Mouse (Mus musculus) urinary bladder, postnatal 14 days (tissue): ENCODE measurements around the gene Bcor.
A peak's percentile ranks its signal among the peaks of the same experiment; 100 is the strongest.

Experiments
- DNase-seq: peaks from one replicate; pipeline ENCODE4 v3.0.0; 2021; ENCODE audit warnings: low spot score

The Bcor gene

DNA sequence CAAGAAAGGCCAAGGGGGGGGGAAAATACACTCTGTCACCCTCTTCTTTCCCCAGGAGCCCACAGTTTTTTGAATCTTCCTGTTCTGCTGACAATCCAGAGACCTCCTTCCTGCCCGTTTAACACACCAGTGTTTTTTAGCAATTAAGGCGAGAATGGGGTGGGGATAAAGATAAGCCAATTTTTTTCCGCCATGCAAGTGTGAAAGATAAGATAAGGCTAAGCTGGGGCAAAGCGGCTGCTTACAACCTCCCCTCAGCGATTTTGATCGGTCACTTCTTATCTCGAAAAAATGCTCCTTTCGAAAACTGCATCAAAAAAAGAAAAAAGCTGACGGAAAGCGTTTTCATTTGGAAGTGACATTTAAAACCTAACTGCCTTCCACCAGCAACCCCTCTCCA is 74.2 kb downstream of the Bcor start:
- no peak for DNase-seq

DNA sequence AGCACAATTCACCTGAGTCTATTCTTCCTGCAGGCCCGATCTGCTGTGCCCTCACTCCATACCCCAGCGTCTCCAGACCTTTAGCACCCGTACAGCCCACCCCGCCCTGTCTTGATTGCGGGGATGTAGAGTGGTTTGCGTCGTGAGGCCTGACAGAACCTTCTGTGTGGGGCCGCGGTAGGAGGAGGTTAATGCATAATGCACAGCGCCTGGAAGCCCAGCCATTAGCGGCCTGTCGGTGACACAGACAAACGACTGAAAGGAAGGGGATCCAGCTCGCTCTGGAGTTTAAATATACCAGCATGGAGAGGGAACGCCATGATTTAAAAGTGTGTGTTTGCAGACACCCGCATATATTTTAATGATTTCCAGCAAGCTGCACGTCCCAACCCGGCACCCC is 74.9 kb downstream of the Bcor start:
- DNase-seq: no peak

DNA sequence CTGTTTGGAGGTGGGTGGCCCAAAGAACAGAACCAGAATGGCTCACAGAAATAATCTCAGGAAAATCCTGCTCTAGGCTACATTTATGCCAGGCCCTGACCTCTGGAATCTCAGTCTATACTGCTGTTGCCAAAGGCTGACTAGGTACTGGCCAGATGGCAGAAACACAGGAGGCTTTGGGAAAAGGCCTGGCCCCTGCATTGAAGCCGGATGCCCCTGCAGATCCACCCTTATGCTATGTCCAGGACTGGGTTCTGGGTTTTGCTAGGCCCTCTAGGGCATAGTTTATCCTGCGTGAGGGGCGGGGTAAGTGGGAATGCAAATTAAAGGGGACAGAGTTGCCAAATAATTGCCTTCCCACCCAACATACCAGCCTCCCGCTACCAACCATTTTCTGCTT is 75.5 kb downstream of the Bcor start:
- no peak for DNase-seq

DNA sequence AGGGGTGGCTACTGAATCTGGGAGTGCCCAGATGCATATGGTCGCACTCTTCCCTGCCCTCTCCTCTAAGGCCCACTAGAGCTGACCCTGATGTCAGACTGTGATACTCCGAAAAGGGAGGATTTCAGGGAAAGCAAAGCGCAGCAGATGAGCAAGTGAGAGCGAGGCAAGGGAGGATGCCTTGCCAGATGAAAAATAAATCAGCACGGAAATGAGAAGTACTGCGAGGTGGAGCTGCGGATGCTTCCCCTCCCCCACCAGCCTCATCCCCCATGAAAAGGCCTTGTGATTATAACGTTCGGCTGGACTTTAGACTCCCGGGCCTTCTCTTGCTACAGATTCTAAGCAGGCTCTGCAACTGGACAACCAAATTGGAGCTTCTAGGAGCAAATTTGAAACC is 76.5 kb downstream of the Bcor start:
- no peak for DNase-seq

DNA sequence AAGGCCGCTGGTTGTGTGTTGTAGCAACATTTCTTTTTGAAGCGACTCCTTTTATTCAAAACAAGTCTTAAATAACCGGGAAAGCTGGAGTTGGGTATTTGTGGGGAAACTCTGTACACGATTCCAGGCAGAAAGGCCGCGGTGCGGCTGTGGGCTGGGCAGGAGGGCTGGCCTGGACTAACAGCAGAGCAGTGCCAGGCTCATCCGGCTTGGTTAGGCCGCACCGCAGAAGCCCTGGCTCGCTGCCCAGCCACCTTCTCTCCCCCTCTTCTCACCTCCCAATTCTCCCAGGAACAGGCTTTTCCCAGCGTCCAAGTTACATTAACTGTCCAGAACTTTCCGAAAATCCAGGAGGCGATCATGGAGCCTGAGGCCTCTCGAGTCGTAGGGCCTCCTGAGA is 77.4 kb downstream of the Bcor start:
- DNase-seq: no peak

DNA sequence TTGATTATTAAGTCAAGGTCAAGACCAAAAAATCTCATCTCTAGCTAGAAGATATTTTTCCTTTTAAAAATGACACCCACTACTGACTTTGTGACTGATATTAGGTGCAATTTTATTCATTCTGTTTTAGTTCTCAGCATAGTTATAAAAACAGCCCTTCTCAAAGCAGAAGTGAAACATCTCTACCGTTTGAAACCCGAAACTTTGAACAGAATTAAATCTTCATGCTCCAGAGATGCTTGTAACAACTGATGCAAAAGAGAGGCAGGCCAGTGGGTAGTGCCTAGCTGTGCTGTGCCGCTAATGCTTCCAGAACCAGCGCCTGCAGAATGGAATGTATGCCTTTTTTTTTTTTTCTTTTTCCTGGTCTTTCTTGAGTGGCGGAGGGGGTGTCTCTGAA is 78.0 kb downstream of the Bcor start:
- no peak for DNase-seq

DNA sequence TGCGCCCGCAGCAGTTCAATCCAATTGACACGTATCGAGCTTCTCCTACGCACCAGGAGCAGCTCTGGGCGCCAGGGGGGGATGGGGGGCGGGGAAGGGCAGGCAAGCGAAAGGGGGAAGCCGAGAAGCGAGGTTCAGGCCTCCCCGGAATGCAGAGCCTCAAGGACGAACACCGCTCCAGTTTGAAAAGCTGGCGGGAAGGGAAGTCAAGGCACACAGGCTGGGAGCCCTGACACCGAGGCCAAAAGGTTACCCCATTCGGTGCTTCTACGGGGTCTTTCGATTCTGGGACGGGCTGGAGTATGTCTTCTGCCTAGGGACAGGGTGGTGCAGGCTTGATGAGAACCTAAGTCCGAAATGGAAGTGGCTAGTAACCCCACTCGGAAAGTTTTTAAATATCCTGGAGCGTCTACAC is 78.4 kb downstream of the Bcor start:
- DNase-seq: no peak

DNA sequence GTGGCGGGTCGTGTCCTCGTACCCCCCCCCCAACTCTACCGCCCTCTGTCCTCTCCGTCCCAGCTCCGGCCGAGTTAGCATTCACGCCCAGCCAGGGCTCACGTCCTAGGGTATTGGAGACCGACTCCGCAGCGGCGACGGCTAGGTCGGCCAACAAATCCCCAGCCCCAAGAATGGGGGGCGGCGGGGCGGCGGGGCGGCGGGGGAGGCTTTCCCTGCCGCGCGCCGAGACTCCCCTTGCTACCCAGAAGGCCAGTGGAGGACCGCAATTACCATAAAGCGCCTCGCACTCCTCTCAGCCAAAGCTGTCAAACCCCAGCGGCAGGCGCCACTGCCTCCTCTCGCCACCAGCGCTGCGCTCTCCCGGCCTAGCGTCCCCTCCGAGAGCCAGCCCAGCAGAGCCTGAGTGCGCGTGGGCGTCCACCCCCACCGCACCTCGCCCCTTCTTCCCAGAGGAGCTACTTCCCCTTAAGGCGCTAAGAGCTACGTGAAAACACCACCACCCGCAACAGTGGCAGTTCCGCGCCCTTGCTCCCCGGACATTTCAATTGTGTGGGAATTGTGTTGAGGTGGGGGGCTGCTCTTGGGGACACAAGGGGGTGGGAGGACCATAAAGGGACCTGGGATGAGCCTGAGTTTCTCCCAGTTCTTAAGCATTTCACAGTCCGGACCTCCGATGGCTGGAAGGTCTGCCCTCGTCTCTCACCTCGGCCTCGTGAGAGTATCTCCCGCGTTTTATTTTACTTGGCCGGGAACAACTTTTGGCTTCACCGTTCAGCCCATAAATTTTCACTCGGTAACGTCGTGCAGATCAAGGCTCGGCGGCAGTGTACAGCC is 79.0 kb downstream of the Bcor start:
- DNase-seq: peak; percentile 32

DNA sequence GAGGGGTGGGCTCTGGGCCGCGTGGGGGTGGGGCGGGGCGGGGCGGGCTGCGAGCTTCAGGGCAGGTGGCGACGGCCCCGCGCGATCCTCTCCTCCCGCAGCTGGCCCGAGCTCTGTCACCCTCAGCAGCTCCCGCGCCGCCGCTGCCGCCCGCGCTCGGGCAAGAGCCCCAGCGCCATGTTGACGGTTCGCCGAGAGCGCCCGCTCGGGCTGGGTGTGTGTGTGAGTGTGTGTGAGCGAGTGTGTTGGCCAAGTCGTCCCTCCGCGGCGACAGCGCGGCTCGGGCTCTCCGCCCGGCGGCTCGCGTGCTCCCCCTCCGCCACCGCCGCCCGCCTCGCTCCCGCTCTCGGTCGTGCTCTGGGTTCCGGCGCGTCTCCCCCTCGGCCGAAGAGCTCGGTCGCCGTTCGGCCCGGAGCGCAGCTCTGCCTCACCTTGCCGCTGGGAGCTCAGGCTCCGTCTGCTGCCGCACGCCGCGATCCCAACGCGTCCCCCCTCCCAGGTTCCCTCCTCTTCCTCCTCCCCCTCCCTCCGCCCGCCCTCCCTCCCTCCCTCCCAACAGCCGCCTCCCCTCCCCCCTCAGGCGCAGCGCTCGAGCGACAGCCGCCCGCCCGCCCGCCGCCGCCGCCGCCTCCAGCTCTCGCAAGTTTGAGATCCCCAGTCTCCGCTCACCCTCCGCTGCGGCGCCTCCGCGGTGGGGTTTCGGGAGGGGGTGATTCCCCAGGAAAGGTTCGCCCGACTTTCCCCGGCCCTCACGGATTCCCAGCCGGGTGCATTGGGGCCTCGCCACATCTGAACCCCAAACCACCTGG is 79.9 kb downstream of the Bcor start:
- DNase-seq: peak; percentile 62

DNA sequence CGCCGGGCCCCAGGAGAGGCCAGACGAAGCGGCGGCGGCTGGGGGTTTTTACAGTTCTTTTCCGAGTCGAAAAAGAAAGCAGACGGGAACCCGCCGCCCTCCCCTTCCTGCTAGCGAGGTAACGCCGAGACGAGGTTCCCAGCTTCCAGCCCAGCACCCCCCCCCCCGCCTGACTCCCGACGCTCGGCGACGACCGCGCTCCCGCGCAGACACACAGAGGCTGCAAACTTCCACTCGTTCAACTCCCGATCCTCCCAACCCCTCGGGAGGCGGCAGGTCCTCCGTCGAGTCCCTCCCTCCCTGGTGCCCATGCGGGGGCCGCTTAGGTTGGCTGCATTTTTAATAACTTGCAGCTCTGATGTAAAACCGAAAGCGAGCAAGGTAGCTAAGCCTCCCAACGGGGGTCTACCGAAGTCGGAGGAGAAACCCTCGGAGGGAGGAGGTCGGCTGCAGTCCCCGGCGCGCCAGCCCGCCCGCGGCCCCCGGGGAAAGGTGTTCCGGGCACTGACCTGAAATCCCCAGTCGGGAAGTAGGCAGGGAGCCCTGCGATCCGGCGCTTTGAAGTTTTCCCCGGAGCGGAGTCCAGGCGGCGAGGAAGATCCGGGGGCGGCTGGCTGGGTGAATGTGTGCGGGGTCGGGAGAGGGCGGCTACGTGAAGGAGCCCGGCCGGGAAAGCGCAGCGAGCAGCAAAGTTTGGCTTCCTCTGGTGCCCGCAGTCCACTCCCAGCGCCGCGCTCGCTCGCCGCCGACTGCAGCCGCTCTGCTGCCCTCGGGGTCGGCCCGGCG is 80.7 kb downstream of the Bcor start:
- peak; percentile 31 for DNase-seq

DNA sequence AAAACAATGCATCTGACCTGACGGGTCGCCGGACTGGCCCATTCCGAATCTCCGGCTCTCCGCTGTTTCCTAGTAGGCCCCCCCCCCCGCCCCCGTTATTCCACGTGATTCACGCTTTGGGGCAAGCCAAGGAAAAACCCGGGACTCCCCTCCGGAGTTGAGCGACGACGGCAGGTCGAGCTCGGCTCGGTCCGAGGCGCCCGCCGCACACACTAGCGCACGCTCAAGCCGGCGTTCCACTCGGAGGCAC is 81.2 kb downstream of the Bcor start:
- no peak for DNase-seq

DNA sequence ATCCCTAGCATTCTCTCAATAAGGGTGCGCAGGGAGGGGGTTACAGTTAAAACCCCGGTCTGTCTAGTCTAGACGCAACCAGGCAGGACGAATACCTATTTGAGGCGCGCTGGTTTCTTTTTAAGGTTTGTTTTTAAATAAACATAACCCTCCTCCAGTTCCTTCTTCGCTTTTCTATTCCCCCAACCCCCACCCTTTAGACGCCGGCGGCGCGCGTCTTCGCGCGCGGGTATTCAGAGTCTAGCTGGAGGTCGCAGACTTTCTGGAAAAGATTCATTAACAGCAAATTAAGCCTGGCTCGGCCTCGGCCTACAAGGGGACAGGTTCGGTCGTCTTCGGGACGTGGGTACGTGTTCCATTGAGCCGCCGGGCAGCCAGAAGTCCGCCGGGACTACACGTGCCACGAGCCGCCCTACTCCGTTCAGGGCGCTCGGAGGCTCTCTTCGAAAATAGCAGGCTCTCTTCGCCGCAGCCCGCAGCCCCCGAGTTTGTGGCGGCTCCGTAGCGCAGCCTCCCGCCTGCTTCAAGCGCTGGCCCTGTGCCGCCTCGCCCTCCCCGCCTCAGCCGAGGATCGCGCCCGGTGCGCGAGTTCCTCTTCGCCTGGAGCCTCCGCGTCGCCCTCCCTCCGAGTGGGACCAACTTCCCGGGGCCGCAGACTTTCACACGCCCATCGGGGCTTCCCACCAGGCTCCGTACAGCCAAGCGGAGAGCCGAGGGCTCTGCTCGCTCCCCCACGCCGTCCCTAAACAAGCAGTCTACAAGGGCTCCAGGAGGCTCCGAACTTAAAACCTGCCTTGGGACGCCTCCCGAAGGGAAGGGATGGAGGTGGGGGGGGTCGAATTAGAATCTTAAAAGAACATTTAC is 81.7 kb downstream of the Bcor start:
- peak; percentile 43 for DNase-seq

DNA sequence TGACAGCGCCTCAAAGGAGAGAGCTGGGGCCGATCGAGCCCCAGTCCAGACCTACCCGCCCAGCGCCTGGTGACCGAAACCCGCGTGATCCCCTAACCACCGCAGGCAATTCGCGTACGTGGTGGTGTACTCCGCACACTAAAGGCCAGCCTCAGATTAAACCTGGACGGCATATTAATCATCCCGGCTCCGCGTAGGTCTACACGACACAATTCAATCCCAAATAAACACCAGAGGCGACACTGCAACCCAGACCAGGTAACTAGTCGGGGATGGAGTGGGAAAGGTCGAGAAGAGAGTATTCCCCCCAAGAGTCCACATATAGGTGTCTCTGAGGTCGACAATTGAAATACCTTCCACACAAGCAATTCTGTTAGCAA is 82.6 kb downstream of the Bcor start:
- no peak for DNase-seq

DNA sequence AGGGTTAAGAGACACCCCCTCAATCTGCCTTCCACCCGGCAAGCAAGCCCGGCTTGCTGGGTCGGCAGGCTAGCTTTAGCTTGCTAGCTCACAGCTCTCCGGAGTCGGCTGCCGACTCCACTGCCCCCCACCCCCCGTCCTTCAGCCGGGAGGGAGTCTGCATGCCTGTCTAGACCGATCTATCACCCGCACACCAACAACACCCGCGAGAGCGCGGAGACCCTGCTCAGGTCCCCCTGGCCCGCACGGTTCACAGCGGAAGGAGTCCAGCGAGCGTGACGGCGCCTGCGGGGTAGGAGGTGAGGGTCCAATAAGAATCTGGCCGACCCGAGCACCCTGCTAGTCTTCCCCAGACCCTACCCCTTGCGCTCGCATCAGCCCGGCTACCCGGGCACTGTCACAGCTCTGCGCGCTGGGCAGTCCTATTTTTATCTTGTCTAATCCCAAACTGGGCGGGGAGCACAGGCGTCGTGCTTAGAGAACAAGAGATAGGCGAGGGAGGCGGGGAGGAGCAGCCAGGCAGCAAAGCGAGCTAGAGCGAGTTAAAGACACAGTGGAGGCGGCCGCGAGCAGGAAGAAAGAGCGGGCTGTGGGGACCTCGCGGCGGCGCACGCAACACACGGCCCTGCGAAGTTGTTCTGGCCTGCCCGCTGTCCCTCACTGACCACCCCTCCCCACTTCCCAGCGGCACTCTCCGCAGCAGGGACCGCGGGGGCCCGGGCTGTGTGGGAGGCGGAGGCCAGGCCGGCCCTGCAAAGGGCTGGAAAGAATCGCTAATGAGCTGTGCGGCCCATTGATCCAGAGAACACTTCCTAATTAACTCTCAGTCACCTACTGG is 83.2 kb downstream of the Bcor start:
- DNase-seq: peak; percentile 64

DNA sequence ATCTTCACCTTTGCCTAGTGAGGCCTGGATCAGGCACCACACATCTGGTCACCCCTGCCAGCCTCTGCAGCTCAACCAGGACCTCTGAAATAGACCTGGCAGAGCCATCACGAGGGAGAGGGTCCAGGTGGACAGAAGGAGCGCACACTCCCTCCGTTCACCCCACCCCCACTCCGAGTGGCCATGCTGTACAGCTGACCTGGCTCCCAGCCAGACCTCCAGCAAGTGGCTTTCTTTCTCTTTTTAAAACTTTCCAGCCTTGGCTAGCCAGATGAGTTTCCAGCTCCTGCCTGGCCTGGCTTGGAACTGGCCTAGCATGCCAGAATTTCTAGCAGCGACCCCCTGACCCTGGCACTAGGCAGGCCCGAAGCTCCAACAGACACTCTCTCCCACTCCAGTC is 87.4 kb downstream of the Bcor start:
- DNase-seq: no peak

DNA sequence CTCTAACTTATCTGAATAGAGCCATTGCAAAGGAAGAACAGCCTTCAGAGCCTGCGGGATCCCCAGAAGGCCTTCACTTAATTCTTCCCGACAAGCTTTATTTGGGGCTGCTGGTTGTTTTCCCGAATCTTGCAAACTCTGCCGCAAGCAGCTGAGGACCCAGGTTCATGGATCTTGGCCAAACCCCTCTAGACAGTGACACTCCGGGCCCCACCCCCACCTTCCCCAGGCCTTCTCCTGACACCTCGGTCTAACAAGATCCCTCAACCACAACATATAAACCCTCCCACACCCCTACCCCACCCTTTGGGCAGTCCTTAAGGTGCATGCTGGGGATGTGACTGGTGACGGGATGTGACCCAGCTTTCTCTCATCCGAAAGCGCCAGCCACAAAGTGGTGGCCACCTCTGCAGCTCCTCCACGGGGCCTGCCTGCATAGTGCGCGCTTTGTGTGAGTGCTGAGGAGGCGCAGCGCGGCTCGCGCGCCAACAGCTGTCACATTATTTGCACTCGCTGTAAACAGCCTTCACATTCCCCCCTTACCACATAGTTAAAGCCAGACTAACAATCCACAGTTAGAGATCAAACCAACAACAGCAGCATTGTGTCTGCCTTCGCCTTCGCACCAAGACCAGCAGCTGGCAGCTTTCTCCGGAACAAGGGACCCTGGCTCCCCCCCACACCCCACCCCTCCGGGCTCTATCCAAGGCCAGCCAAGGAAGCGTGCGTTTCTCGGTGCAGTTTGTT is 91.0 kb downstream of the Bcor start:
- peak; percentile 12 for DNase-seq

DNA sequence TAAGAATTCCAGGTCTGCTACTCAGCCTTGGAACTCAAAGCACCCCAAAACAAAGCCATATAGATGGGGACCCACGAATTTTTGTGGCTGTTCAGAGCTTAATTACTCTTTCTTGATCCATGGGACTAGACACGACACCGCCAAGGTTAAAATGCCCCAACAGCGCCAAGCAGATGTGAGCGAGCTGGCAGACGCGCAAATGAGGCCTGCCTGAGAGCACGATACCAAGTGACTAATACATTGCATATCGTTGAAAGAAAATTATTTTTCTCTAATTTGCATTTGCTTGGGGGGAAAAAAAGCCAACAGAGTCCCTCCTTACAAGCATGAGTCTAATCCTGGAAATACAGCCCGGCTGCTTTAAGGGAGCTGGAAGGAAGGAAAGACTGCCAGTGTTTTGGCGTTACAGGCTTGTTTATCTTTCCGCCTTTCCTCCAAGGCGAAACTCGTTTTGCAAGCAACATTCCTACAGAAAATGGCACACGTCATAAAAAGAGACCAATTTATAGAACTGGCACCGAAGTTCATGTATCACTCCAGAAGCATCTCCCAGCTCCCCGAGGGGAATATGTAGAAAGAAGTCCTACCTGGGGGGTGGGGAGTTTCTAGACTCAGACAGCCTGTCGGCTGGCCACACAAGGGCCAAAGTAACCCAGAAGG is 92.2 kb downstream of the Bcor start:
- peak; percentile 12 for DNase-seq

DNA sequence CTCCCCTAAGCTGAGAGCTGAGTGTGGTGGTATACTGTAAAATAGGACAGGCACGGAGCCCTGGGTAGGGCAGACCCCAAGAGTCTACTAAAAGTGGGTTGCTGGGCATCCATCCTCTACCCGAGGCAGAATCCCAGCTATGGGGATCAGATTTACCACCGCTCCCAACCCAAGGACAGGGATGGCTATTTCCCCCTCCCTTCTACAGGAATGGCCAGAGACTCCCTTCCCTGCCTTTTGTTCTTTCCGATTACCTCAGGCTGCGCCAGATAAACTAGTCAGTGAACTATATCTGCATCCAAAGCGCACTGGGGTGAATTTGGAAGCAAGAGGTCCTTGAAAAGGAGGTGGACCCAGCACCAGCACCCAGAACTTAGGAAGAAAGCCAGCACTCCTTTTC is 93.1 kb downstream of the Bcor start:
- no peak for DNase-seq

DNA sequence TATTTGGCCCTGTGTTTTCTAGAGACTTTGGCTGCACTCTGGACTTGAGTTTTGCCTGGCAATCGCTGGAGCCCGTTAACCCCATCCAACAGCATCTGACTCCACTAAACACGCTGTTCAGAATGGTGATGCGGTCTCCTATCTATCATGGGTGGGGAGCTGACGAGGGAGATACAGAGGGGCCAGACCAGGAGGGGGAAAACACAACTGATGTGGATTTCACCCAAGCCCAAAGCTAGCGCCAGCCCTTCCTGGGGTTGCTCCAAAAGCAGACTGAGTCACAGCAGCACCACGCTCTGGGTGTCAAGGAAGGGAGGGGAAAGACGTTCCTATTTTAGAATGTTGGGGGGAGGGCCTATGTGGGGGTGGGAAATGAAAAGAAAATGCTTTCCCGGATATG is 94.4 kb downstream of the Bcor start:
- peak; percentile 16 for DNase-seq

DNA sequence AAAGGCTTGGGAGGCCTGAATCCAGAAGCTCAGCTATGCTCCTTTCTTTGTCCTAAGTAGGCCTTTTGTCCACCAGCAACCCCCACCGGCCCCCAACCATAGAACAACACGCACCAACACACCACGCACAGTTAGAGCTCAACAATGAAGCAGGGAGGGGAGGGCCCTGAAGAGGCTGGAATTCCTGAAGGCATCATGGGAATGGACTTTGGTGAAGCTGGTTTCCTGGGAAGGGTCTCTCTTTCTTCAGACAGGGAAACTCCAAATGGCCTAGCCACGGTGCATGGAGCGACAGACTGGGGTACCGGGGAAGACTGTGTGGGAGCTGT is 97.3 kb downstream of the Bcor start:
- no peak for DNase-seq
